ENCODE assay signal across 41 mouse cellular contexts in the genomic region with DNA sequence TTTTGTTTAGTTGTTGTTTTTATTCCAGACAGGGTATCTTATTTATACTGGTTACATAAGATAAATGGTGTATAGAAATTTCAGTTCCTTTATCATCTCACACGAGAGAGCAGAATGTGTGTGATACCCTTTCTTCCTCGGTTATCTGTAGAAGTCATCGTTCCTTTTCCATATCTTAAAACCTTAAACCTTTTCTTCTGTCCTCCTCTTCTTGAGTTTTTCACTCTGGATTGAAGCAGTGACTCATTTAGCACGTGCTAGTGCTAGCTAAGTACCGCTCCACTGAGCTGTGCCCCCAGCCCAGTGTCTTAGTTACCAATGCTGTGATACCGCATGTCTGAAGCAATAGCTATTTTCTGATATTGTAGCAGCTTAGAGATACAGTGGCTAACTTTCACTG. TPM values are rescaled to one million over a fixed set of nuclear protein-coding genes. Genes with fewer than 3 reads are reported as not detected.
"Had no signal": no experiment of that assay in that cellular context is flagged by ENCODE, and none has a peak within 500 bp of the region (broad histone marks: within the 10 kb centered on the region; RNA-seq: fewer than 3 reads in every experiment).

No protein-coding gene starts in this region.

- ATAC-seq: hindbrain, postnatal 0 days; intestine, embryonic 16.5 days had no signal

- H3K27ac ChIP-seq: heart, adult 2 months; heart, embryonic 13.5 days; heart, embryonic 15.5 days; hindbrain, embryonic 13.5 days; hindbrain, embryonic 15.5 days; hindbrain, postnatal 0 days; kidney, embryonic 15.5 days; limb, embryonic 13.5 days; limb, embryonic 15.5 days; liver, embryonic 13.5 days had no signal

- DNase-seq: gastrocnemius, postnatal 14 days; gastrocnemius, postnatal 36 days; heart, adult 11 months; heart, adult 2 months; heart, postnatal 14 days; heart, postnatal 36 days; kidney, adult 11 months; kidney, adult 2 months; kidney, adult 9 months; kidney, postnatal 10 days; layer of hippocampus, adult 9-11 months; layer of hippocampus, postnatal 36 days; left cerebral cortex, postnatal 4 days; liver, embryonic 13.5 days had no signal

- H3K9me3 ChIP-seq: heart, embryonic 13.5 days; heart, embryonic 15.5 days; hindbrain, embryonic 13.5 days; hindbrain, embryonic 15.5 days; kidney, embryonic 15.5 days; limb, embryonic 15.5 days; liver, embryonic 13.5 days had no signal

- H3K4me2 ChIP-seq: heart, embryonic 11.5 days; heart, embryonic 13.5 days; heart, embryonic 15.5 days; hindbrain, embryonic 13.5 days; hindbrain, embryonic 15.5 days; kidney, embryonic 15.5 days; limb, embryonic 13.5 days; limb, embryonic 15.5 days; liver, embryonic 13.5 days had no signal

- H3K9ac ChIP-seq: heart, embryonic 13.5 days; heart, embryonic 15.5 days; hindbrain, embryonic 13.5 days; hindbrain, embryonic 15.5 days; kidney, embryonic 15.5 days; limb, embryonic 13.5 days; limb, embryonic 15.5 days; liver, embryonic 13.5 days had no signal

- H3K27me3 ChIP-seq: heart, embryonic 13.5 days; heart, embryonic 15.5 days; hindbrain, embryonic 13.5 days; hindbrain, embryonic 15.5 days; kidney, embryonic 15.5 days; limb, embryonic 13.5 days; limb, embryonic 15.5 days; liver, embryonic 13.5 days had no signal

- H3K4me3 ChIP-seq: heart, adult 2 months; heart, embryonic 13.5 days; heart, embryonic 15.5 days; hindbrain, embryonic 13.5 days; hindbrain, embryonic 15.5 days; kidney, embryonic 15.5 days; limb, embryonic 13.5 days; limb, embryonic 15.5 days; liver, embryonic 13.5 days had no signal

RNA-seq across cellular contexts. Expression of gene Gm10197, which starts 37.8 kb away (rescaled TPM):
- total RNA-seq: gastrocnemius, adult 18-20 months; gastrocnemius, adult 8-10 months; gastrocnemius, postnatal 14 days; gastrocnemius, postnatal 36 days; heart, adult 2 months; heart, postnatal 14 days; heart, postnatal 36 days; hematopoietic stem cell, adult 5-6 weeks; hindbrain, postnatal 0 days; layer of hippocampus, adult 18-20 months; layer of hippocampus, adult 8-10 months; layer of hippocampus, postnatal 14 days; layer of hippocampus, postnatal 36 days; left cerebral cortex, adult 18-20 months; left cerebral cortex, adult 8-10 months; left cerebral cortex, postnatal 10 days; left cerebral cortex, postnatal 25 days; left cerebral cortex, postnatal 4 days; liver, adult 2 months had no signal
- polyA plus RNA-seq: gonadal fat pad, adult 2 months; heart, adult 2 months; heart, embryonic 13.5 days; heart, embryonic 15.5 days; heart, postnatal 0 days; hindbrain, embryonic 11.5 days; hindbrain, embryonic 13.5 days; hindbrain, embryonic 15.5 days; hindbrain, postnatal 0 days; intestine, embryonic 16.5 days; kidney, adult 2 months; kidney, embryonic 15.5 days; large intestine, adult 2 months; limb, embryonic 11.5 days; limb, embryonic 13.5 days; limb, embryonic 15.5 days; liver, adult 2 months; liver, embryonic 13.5 days; liver, embryonic 16.5 days had no signal
